Mouse (Mus musculus): ENCODE measurements around the gene Gpc6. TPM values are rescaled to one million over a fixed set of nuclear protein-coding genes. Genes with fewer than 3 reads are reported as not detected.

The Gpc6 gene
- polyA plus RNA-seq, 1 experiment = 4.7 TPM

DNA sequence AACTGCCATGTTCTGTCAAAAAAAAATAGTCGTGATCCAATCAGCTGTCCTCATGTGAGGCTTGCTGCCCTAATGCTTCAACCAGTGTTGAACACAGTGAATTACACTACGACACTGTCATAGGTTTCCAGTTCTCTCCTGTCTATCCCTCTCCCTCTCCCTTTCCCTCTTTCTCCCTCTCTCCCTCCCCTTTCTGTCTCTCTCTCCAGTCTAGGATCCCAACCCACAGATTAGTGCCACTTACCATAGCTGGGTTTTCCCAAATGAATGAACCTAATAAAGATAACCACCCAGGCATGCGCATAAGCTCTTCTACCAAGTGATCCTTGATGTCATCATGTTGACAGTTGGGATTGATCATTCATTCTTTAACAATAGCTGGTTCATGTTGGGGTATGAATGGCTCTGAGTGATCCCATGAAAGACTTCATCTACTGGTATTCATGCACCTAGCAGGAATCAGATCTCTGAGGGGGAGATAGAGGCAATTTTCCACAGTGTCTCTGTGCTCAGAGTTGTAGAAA, 384.9 kb downstream of the Gpc6 start:
- TF ChIP-seq CTCF (IDR thresholded peaks at IDR 0.05; ENCODE audit: extremely low read depth, insufficient read depth, low read length) = no peak
- no peak for TF ChIP-seq POLR2A (IDR thresholded peaks at IDR 0.05; ENCODE audit: extremely low read depth, insufficient read depth, low read length)
- Histone ChIP-seq H3K27ac (ENCODE audit: insufficient read depth, low read length) (no peak overlapping the region), H3K4me1 (ENCODE audit: control insufficient read depth, insufficient read depth, low read length) (no peaks in the 10 kb centered on the region), H3K4me3 (ENCODE audit: insufficient read depth, low read length) (no peak overlapping the region)

DNA sequence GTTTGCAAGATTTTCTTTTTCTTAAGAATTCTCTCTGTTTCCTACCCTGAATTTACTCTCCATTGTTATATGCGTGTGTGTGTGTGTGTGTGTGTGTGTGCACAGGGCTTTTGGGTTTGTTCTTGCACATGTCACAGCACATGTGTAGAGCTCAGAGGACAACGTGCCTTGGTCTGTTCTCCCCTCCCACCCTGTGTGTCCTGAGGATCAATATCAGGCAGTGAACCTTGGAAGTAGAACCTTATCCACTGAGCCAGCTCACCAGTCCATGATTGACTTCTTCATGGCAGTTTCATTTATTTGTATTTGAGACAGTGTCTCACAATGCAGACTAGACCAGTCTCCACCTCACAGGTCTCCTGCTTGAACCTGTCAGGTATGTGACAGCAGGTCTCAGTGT, 399.1 kb downstream of the Gpc6 start:
- TF ChIP-seq POLR2A (IDR thresholded peaks at IDR 0.05; ENCODE audit: extremely low read depth, insufficient read depth, low read length) (no peak), CTCF (IDR thresholded peaks at IDR 0.05; ENCODE audit: extremely low read depth, insufficient read depth, low read length) (no peak)
- Histone ChIP-seq H3K27ac (ENCODE audit: insufficient read depth, low read length) (no peak overlapping the region), H3K4me1 (ENCODE audit: control insufficient read depth, insufficient read depth, low read length) (no peaks in the 10 kb centered on the region), H3K4me3 (ENCODE audit: insufficient read depth, low read length) (no peak overlapping the region)

DNA sequence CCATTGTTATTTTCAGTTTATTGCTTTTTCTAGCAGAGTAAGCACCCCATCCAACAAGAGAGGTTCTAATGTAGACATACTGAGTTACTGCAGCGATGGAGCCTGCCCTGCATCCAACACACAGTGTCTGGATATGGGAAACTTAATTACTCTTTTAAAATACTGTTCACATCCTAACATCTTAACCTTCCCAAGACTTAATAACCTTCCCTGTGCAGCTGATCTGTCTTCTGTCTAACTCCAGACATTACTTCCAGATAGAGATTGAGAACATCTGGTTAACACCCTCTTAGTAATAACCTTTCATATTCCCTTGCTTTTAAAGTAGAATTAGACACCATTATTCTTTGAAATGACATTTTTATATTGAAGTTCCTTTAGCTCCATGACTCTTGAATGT, 407.1 kb downstream of the Gpc6 start:
- Histone ChIP-seq H3K4me3 (ENCODE audit: insufficient read depth, low read length) (no peak overlapping the region), H3K4me1 (ENCODE audit: control insufficient read depth, insufficient read depth, low read length) (no peaks in the 10 kb centered on the region), H3K27ac (ENCODE audit: insufficient read depth, low read length) (no peak overlapping the region)
- no peak for TF ChIP-seq POLR2A (IDR thresholded peaks at IDR 0.05; ENCODE audit: extremely low read depth, insufficient read depth, low read length)
- TF ChIP-seq CTCF (IDR thresholded peaks at IDR 0.05; ENCODE audit: extremely low read depth, insufficient read depth, low read length) = no peak

DNA sequence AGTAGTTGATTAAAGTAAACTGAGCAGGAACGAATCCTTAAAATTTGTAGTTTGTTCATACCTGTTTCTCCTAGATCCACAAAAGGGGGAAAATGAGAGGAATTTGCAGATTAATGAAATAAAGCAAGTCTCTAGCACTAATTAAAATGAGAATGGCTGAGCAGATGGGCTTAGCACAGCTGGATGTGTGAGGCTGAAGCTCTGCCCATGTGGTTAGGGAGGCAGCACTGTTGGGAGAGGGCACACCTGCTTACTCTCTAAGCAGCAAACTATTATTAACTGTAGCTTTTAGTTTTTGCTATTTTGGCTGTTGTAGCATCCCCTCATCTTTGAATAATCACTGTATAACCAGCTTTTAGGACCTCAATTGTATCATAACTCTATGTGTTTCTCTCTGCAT, 412.2 kb downstream of the Gpc6 start:
- Histone ChIP-seq H3K27ac (ENCODE audit: insufficient read depth, low read length) (no peak overlapping the region), H3K4me1 (ENCODE audit: control insufficient read depth, insufficient read depth, low read length) (no peaks in the 10 kb centered on the region), H3K4me3 (ENCODE audit: insufficient read depth, low read length) (no peak overlapping the region)
- TF ChIP-seq POLR2A (IDR thresholded peaks at IDR 0.05; ENCODE audit: extremely low read depth, insufficient read depth, low read length) (no peak), CTCF (IDR thresholded peaks at IDR 0.05; ENCODE audit: extremely low read depth, insufficient read depth, low read length) (no peak)

DNA sequence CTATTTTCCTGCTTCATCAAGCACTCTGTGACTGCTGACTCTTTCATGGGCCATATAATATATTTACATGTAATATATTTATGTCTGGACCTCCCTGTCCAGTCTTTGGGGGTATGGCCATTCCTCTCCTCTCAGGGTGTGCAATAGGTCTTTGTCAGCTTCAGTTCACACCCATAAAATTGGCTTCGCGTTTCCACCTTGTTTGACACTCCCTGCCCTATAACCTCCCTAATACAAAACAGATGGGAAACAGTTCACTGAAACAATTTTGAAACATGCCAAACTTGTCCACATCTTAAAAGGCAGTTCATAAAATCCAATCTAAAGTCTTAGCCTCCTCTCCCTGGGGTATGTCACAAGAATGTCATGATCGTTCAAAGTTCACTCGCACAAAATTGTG, 415.4 kb downstream of the Gpc6 start:
- Histone ChIP-seq H3K27ac (ENCODE audit: insufficient read depth, low read length) (no peak overlapping the region), H3K4me1 (ENCODE audit: control insufficient read depth, insufficient read depth, low read length) (no peaks in the 10 kb centered on the region; the same call in 1 of the 2 replicates), H3K4me3 (ENCODE audit: insufficient read depth, low read length) (no peak overlapping the region)
- TF ChIP-seq CTCF (IDR thresholded peaks at IDR 0.05; ENCODE audit: extremely low read depth, insufficient read depth, low read length) (no peak), POLR2A (IDR thresholded peaks at IDR 0.05; ENCODE audit: extremely low read depth, insufficient read depth, low read length) (no peak)

DNA sequence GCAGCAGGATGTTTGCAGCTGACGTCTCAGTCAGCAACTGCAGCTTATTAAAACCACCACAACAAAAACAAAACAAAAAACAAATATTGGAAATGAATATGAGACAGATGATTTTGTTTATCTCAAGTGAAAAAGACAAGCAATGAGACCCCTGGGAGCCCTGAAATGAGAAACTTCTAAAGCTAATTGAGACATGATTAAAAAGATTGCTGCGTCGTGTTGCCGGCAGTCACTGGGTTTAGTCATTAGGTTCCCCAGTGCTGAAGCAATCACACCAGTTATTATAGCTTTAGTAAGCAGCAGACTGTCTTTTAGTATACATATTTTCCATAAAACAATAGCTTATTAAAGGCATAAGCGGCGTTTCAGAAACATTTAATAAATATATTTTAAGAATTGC, 419.4 kb downstream of the Gpc6 start:
- Histone ChIP-seq H3K4me1 (ENCODE audit: control insufficient read depth, insufficient read depth, low read length) (no peaks in the 10 kb centered on the region; the same call in 1 of the 2 replicates), H3K4me3 (ENCODE audit: insufficient read depth, low read length) (no peak overlapping the region), H3K27ac (ENCODE audit: insufficient read depth, low read length) (no peak overlapping the region)
- no peak for TF ChIP-seq CTCF (IDR thresholded peaks at IDR 0.05; ENCODE audit: extremely low read depth, insufficient read depth, low read length)
- TF ChIP-seq POLR2A (IDR thresholded peaks at IDR 0.05; ENCODE audit: extremely low read depth, insufficient read depth, low read length) = no peak

DNA sequence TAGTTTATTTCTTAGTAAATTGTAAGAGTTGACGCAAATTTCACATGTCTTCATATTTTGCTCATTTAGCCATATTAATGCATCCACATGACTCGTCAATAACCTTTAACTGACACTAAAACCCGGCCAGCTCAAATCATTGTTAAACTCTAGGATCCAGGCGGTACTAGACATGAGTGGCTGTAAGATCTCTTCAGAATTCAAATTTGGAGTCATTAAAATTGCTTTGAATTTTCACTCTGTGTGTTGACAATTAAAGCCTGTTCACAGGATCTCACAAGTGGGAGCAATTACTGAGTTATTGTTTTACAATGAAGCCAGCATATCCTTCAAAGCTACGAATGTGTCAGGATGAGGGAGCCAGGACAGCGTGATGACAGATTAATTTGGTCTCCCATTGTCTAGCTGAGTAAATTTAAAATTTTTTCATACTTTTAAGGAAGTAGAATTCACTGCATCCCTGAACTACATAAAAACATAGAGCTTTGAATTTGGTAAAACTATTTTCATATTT, 421.3 kb downstream of the Gpc6 start:
- Histone ChIP-seq H3K4me1 (ENCODE audit: control insufficient read depth, insufficient read depth, low read length) (no peaks in the 10 kb centered on the region; the same call in 1 of the 2 replicates), H3K4me3 (ENCODE audit: insufficient read depth, low read length) (no peak overlapping the region), H3K27ac (ENCODE audit: insufficient read depth, low read length) (no peak overlapping the region)
- TF ChIP-seq POLR2A (IDR thresholded peaks at IDR 0.05; ENCODE audit: extremely low read depth, insufficient read depth, low read length) (no peak), CTCF (IDR thresholded peaks at IDR 0.05; ENCODE audit: extremely low read depth, insufficient read depth, low read length) (no peak)

DNA sequence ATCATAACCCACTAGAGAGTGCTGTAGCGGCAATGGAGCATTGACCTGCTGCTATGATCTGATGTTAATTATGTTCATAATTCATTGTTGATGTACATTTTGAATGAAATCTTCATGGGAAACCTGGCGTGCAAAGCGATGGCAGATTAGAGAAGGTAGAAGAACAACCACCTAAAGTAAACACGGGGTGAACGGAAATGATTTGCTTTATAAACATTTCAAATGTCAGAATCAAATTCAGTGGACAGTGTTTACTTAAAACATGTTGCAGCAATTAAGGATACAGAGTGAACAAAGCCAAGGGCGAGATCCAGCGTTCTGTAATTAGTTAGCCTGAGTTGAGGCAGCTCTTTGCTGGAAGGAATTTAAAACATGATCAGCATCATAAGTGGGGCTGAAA, 426.2 kb downstream of the Gpc6 start:
- TF ChIP-seq CTCF (IDR thresholded peaks at IDR 0.05; ENCODE audit: extremely low read depth, insufficient read depth, low read length) (no peak), POLR2A (IDR thresholded peaks at IDR 0.05; ENCODE audit: extremely low read depth, insufficient read depth, low read length) (no peak)
- Histone ChIP-seq H3K4me3 (ENCODE audit: insufficient read depth, low read length) (no peak overlapping the region), H3K4me1 (ENCODE audit: control insufficient read depth, insufficient read depth, low read length) (no peaks in the 10 kb centered on the region), H3K27ac (ENCODE audit: insufficient read depth, low read length) (no peak overlapping the region)

DNA sequence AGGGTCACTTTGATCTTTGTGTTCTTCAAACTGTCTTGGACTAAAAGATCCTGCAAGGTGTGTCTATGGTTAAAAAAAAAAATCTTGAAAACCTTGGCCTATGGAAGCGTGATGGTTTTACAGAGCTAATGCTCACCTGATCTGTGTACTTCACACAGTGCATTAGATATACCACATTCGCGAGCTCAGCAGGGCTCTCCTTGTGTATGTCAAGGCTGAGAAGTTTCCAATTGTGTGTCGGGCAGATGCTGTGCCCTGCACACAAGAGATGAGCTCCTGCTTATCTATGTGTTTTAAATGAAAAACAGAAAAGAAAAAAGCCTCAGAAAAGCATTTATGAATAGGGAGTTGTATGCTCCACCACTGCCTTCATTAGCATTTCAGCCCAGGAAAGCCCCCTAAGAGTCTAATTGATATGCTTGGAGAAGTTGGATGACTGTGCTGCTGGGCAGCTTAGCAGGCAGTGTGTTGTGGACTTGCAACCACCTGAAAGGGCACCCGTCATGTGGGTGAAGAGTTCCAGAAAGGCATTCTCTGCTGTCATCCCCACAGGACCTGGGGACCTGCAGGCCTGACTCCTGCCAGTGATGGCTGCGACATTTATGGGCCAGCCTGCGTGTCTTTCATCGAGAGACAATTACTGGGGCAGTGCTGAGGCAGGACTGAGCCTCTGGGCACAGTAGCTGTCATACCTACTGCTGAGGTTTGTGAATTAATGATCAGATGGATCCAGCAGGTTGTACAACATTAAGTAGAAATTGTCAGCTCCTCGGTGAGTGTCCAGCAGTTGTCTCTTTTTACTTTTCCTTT, 436.2 kb downstream of the Gpc6 start:
- Histone ChIP-seq H3K27ac (ENCODE audit: insufficient read depth, low read length) (no peak overlapping the region), H3K4me1 (ENCODE audit: control insufficient read depth, insufficient read depth, low read length) (no peaks in the 10 kb centered on the region)

DNA sequence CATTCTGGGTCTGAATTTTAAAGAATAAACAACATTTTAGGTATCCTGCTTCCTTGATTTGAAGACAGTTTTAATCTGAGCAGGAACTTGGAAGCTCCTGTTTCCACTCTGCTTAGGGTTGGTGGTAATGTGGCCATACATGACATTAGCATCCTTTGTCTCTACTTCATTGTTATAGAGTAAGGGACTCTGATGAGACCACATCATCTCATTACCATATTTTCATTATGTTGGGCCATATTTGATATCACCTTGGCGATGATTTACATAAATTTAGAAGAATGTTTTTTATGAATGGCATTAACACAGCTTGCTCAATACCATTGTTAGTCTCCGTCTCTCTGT, 436.8 kb downstream of the Gpc6 start:
- H3K4me1 ChIP-seq (ENCODE audit: control insufficient read depth, insufficient read depth, low read length) = no peaks in the 10 kb centered on the region
- no peak for TF ChIP-seq CTCF (IDR thresholded peaks at IDR 0.05; ENCODE audit: extremely low read depth, insufficient read depth, low read length)
- TF ChIP-seq POLR2A (IDR thresholded peaks at IDR 0.05; ENCODE audit: extremely low read depth, insufficient read depth, low read length) = no peak
- no peak overlapping the region for H3K4me3 ChIP-seq (ENCODE audit: insufficient read depth, low read length)
- no peak overlapping the region for H3K27ac ChIP-seq (ENCODE audit: insufficient read depth, low read length)

More for the DNA sequence above, 436.2 kb downstream of the Gpc6 start:
- H3K4me3 ChIP-seq (ENCODE audit: insufficient read depth, low read length) = no peak overlapping the region
- no peak for TF ChIP-seq POLR2A (IDR thresholded peaks at IDR 0.05; ENCODE audit: extremely low read depth, insufficient read depth, low read length)
- TF ChIP-seq CTCF (IDR thresholded peaks at IDR 0.05; ENCODE audit: extremely low read depth, insufficient read depth, low read length) = no peak

Data from cortical plate, adult 2 months (tissue).